Mouse (Mus musculus) stomach, postnatal 0 days (tissue): ENCODE results near the gene Hdac4. TPM values are rescaled to one million over a fixed set of nuclear protein-coding genes. Genes with fewer than 3 reads are reported as not detected.

Experiments used
- ATAC-seq: fragments of 200-750 bp; cut with Nextera tagmentation; 2 replicates; pipeline ENCODE4 v1.8.0; 2017; ENCODE audit not compliant: low FRiP score, low TSS enrichment
- DNase-seq: peaks from one replicate; pipeline ENCODE4 v3.0.0-alpha.2; 2016; ENCODE audit warnings: low spot score
- H3K27ac ChIP-seq: fragments of 300-500 bp; sonication (generic); replicated peaks from 2 replicates; pipeline ENCODE4 v1.5.1; 2014; ENCODE audit warnings: mild to moderate bottlenecking, control low read depth
- H3K27me3 ChIP-seq: fragments of 300-500 bp; sonication (generic); 2 replicates; pipeline ENCODE4 v1.6.1; 2014; ENCODE audit warnings: low read length; ENCODE audit not compliant: control insufficient read depth, insufficient read depth
- H3K36me3 ChIP-seq: fragments of 300-500 bp; sonication (generic); 2 replicates; pipeline ENCODE4 v1.6.1; 2014; ENCODE audit warnings: low read length, mixed read lengths; ENCODE audit not compliant: control insufficient read depth, insufficient read depth
- H3K4me1 ChIP-seq: fragments of 300-500 bp; sonication (generic); replicated peaks from 2 replicates; pipeline ENCODE4 v1.6.1; 2014; ENCODE audit warnings: antibody characterized with exemption; ENCODE audit not compliant: control insufficient read depth, insufficient read depth
- H3K4me2 ChIP-seq: fragments of 300-500 bp; sonication (generic); replicated peaks from 2 replicates; pipeline ENCODE4 v1.6.1; 2014; ENCODE audit warnings: low read depth, mild to moderate bottlenecking, control low read depth, moderate library complexity
- H3K4me3 ChIP-seq: fragments of 300-500 bp; sonication (generic); 2 replicates; pipeline ENCODE4 v1.5.1; 2014; ENCODE audit warnings: low read depth, low read length, control low read depth
- H3K9ac ChIP-seq: fragments of 300-500 bp; sonication (generic); 2 replicates; pipeline ENCODE4 v1.6.1; 2014; ENCODE audit warnings: mild to moderate bottlenecking, low read length, control low read depth, mixed read lengths
- H3K9me3 ChIP-seq: fragments of 300-500 bp; sonication (generic); 2 replicates; pipeline ENCODE4 v1.6.1; 2016; ENCODE audit warnings: low read length; ENCODE audit not compliant: control insufficient read depth
- CTCF ChIP-seq: IDR thresholded peaks from 2 replicates; pipeline ENCODE4 v1.5.1; 2016; ENCODE audit warnings: antibody characterized with exemption, low read depth, mild to moderate bottlenecking, moderate library complexity
- EP300 ChIP-seq: optimal IDR thresholded peaks from 2 replicates; pipeline ENCODE3; 2016; ENCODE audit warnings: antibody characterized with exemption
- WGBS: fragments of 180-500 bp; shearing (Covaris S2); extraction: QIAGEN DNeasy Blood & Tissue Kit; methylation state at CpG from one replicate; pipeline ENCODE4 v1.1.7; 2014; 5-methylcytosine and 5-hydroxymethylcytosine counted together
- polyA plus RNA-seq: library from polyadenylated mRNA; unstranded; fragments of >200 nt; fragmentation: Nextera tagmentation; extraction: Ambion mirVana; gene quantifications from 2 replicates; pipeline ENCODE4 v1.2.1, GENCODE M21; 2015

The Hdac4 gene
- polyA plus RNA-seq, 1 experiment from 2014 or later = 10.9 TPM

GRCm38 (mm10) chr1:92177196-92177595 lies 18.3 kb downstream of the Hdac4 start:
- TF ChIP-seq CTCF (no peak), EP300 (no peak)
- WGBS = 63% methylated on average over 3 of the region's 3 CpGs
- H3K27ac ChIP-seq = no peak overlapping the region
- H3K36me3 ChIP-seq = no peaks in the 10 kb centered on the region
- ATAC-seq = no peak
- peaks cover 10% of the 10 kb centered on the region for H3K4me1 ChIP-seq
- no peak overlapping the region for H3K4me2 ChIP-seq
- no peak overlapping the region for H3K9ac ChIP-seq
- no peaks in the 10 kb centered on the region for H3K9me3 ChIP-seq
- DNase-seq = no peak
- H3K4me3 ChIP-seq = no peak overlapping the region
- H3K27me3 ChIP-seq = no peaks in the 10 kb centered on the region

GRCm38 (mm10) chr1:92175266-92175665 lies 20.2 kb downstream of the Hdac4 start:
- no peak overlapping the region for H3K9ac ChIP-seq
- H3K9me3 ChIP-seq = no peaks in the 10 kb centered on the region
- H3K27me3 ChIP-seq = no peaks in the 10 kb centered on the region
- ATAC-seq = no peak
- no peaks in the 10 kb centered on the region for H3K36me3 ChIP-seq
- WGBS = 79% methylated on average over 6 of the region's 6 CpGs
- no peak overlapping the region for H3K4me2 ChIP-seq
- H3K4me1 ChIP-seq = peaks cover 10% of the 10 kb centered on the region
- no peak for DNase-seq
- no peak overlapping the region for H3K27ac ChIP-seq
- TF ChIP-seq CTCF (no peak), EP300 (no peak)
- no peak overlapping the region for H3K4me3 ChIP-seq

- Histone ChIP-seq H3K27ac (no peak overlapping the region), H3K4me3 (no peak overlapping the region), H3K4me1 (peaks cover 10% of the 10 kb centered on the region), H3K9me3 (no peaks in the 10 kb centered on the region), H3K36me3 (no peaks in the 10 kb centered on the region), H3K4me2 (no peak overlapping the region), H3K9ac (no peak overlapping the region), H3K27me3 (no peaks in the 10 kb centered on the region)
- 46% methylated on average over 5 of the region's 5 CpGs for WGBS
- DNase-seq = no peak
- TF ChIP-seq EP300 = no peak
- no peak for TF ChIP-seq CTCF
- ATAC-seq = no peak
These were observed 20.6 kb downstream of the Hdac4 start for GRCm38 (mm10) chr1:92174898-92175255.

- 26% methylated on average over 3 of the region's 3 CpGs for WGBS
- H3K27ac ChIP-seq = no peak overlapping the region
- TF ChIP-seq EP300 (no peak), CTCF (no peak)
- no peak overlapping the region for H3K4me2 ChIP-seq
- DNase-seq (no peak), ATAC-seq (no peak)
- H3K4me1 ChIP-seq = peaks cover 10% of the 10 kb centered on the region
- H3K36me3 ChIP-seq = no peaks in the 10 kb centered on the region
- H3K9me3 ChIP-seq = no peaks in the 10 kb centered on the region
- no peaks in the 10 kb centered on the region for H3K27me3 ChIP-seq
- H3K4me3 ChIP-seq = no peak overlapping the region
- no peak overlapping the region for H3K9ac ChIP-seq
These were observed 21.1 kb downstream of the Hdac4 start for GRCm38 (mm10) chr1:92174251-92174897.

- H3K9me3 ChIP-seq = no peaks in the 10 kb centered on the region
- no peak overlapping the region for H3K4me3 ChIP-seq
- 84% methylated on average over 5 of the region's 5 CpGs for WGBS
- no peak overlapping the region for H3K27ac ChIP-seq
- H3K9ac ChIP-seq = no peak overlapping the region
- DNase-seq (no peak), ATAC-seq (no peak)
- no peak overlapping the region for H3K4me2 ChIP-seq
- H3K27me3 ChIP-seq = no peaks in the 10 kb centered on the region
- H3K4me1 ChIP-seq = peaks cover 9% of the 10 kb centered on the region
- TF ChIP-seq EP300 (no peak), CTCF (no peak)
- H3K36me3 ChIP-seq = no peaks in the 10 kb centered on the region
These were observed 24.8 kb downstream of the Hdac4 start for GRCm38 (mm10) chr1:92170616-92171235.

- no peak overlapping the region for H3K9ac ChIP-seq
- H3K4me2 ChIP-seq = no peak overlapping the region
- H3K4me3 ChIP-seq = no peak overlapping the region
- ATAC-seq (no peak), DNase-seq (no peak)
- no peaks in the 10 kb centered on the region for H3K27me3 ChIP-seq
- peaks cover 6% of the 10 kb centered on the region for H3K4me1 ChIP-seq
- H3K27ac ChIP-seq = no peak overlapping the region
- H3K36me3 ChIP-seq = no peaks in the 10 kb centered on the region
- no peaks in the 10 kb centered on the region for H3K9me3 ChIP-seq
- TF ChIP-seq CTCF = no peak
- TF ChIP-seq EP300 = no peak
These were observed 25.8 kb downstream of the Hdac4 start for GRCm38 (mm10) chr1:92169776-92170055.
